Mouse (Mus musculus) forebrain, postnatal 0 days (tissue): Measurements from ENCODE around the gene Cds2. TPM values are rescaled to one million over a fixed set of nuclear protein-coding genes. Genes with fewer than 3 reads are reported as not detected.
A peak's percentile ranks its signal among the peaks of the same experiment; 100 is the strongest.
"Not testable (repeated sequence)": the region's sequence is repeated elsewhere in the genome, so short reads cannot be mapped to it uniquely, and the experiment has no call there.

ENCODE experiments used
- ATAC-seq: fragments of 200-750 bp; cut with Nextera tagmentation; 2 replicates; pipeline ENCODE4 v1.8.0; 2017; ENCODE audit warnings: mild to moderate bottlenecking, moderate library complexity
- DNase-seq: peaks from one replicate; pipeline ENCODE4 v3.0.0-alpha.2; 2015
- H3K27ac ChIP-seq: fragments of 300-500 bp; sonication (generic); 2 replicates; pipeline ENCODE4 v1.5.1; 2014; ENCODE audit warnings: low read depth, mild to moderate bottlenecking, antibody characterized with exemption, low read length, moderate library complexity, mixed read lengths
- H3K27me3 ChIP-seq: fragments of 300-500 bp; sonication (generic); 2 replicates; pipeline ENCODE4 v1.6.1; 2014; ENCODE audit warnings: mild to moderate bottlenecking, low read length, mixed read lengths; ENCODE audit not compliant: insufficient read depth
- H3K36me3 ChIP-seq: fragments of 300-500 bp; sonication (generic); 2 replicates; pipeline ENCODE4 v1.6.1; 2014; ENCODE audit warnings: mild to moderate bottlenecking, moderate library complexity; ENCODE audit not compliant: insufficient read depth
- H3K4me1 ChIP-seq: fragments of 300-500 bp; sonication (generic); 2 replicates; pipeline ENCODE4 v1.6.1; 2014; ENCODE audit warnings: antibody characterized with exemption; ENCODE audit not compliant: insufficient read depth
- H3K4me2 ChIP-seq: fragments of 300-500 bp; sonication (generic); 2 replicates; pipeline ENCODE4 v1.6.1; 2014; ENCODE audit warnings: low read depth, mild to moderate bottlenecking, moderate library complexity
- H3K4me3 ChIP-seq: fragments of 300-500 bp; sonication (generic); 2 replicates; pipeline ENCODE4 v1.5.1; 2014; ENCODE audit warnings: low read depth, low read length, mixed read lengths
- H3K9ac ChIP-seq: fragments of 300-500 bp; sonication (generic); 2 replicates; pipeline ENCODE4 v1.6.1; 2014; ENCODE audit warnings: mild to moderate bottlenecking
- H3K9me3 ChIP-seq: fragments of 300-500 bp; sonication (generic); 2 replicates; pipeline ENCODE4 v1.6.1; 2016; ENCODE audit warnings: low read length
- CTCF ChIP-seq: sonication (generic); IDR thresholded peaks from 2 replicates; pipeline ENCODE4 v1.5.1; 2016; ENCODE audit warnings: antibody characterized with exemption, control low read depth, low read depth
- WGBS: fragments of 180-500 bp; shearing (Covaris S2); extraction: QIAGEN DNeasy Blood & Tissue Kit; methylation state at CpG from one replicate; pipeline ENCODE4 v1.1.7; 2014; 5-methylcytosine and 5-hydroxymethylcytosine counted together
- polyA plus RNA-seq: library from polyadenylated mRNA; unstranded; fragments of >200 nt; fragmentation: Nextera tagmentation; extraction: Ambion mirVana; gene quantifications from 2 replicates; pipeline ENCODE4 v1.2.1, GENCODE M21; 2015
- total RNA-seq: library from RNA; depleted of rRNA; stranded (reverse); fragments of >200 nt; gene quantifications from 2 replicates; pipeline ENCODE4 v1.2.3, GENCODE M21; 2014

The Cds2 gene
- total and polyA plus RNA-seq, 2 experiments from 2014 or later: 27.7 to 85.1 TPM

DNA sequence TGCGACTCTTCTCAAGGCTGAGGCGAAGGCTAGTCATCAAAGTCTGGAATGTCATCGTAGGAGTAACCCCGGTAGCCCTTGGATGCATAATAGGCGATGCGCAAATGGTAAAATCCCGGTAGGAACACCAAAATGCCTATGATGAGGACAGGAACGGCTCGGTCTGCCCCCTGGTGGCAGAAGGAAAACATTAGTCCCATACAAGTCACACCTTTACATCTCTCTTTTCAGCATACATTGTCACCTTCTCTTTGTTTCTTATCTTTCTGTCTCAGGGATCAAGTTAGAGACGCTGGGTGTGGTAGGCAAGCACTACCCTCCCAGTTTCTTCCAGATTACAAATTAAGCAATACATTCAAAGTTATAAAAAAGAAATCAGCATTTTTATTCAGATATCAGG lies 22.5 kb upstream of the Cds2 start:
- H3K9ac ChIP-seq, H3K4me2 ChIP-seq, H3K4me3 ChIP-seq, H3K27ac ChIP-seq, H3K9me3 ChIP-seq, H3K4me1 ChIP-seq, H3K36me3 ChIP-seq, H3K27me3 ChIP-seq: not testable (repeated sequence)
- peak; percentile 51; the same call in 1 of the 2 replicates for ATAC-seq
- peak; percentile 70 for DNase-seq
- WGBS: 26% methylated on average over 8 of the region's 10 CpGs
- TF ChIP-seq CTCF: peak; percentile 75

DNA sequence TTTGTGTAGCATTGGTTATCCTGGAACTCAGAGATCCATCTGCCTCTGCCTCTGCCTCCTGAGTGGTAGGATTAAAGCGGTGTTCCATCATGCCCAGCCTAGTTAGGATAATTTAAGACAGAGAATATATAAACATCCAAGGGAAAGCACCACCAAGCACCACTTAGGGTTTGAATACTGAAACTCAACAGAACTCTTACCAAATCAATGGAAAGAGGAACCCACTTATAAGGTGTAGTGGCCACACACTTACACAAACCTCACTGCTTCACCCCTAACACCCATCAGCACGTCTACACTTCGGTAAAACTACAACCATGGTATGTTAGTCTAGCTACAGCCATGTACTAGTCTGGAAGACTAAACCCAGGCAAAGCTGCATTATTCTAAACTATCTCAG lies 19.6 kb upstream of the Cds2 start:
- 0 out of 2 replicates have a peak, but pooled peaks cover 7% of the 10 kb centered on the region for H3K4me1 ChIP-seq
- peaks cover 10% of the 10 kb centered on the region; the same call in 1 of the 2 replicates for H3K36me3 ChIP-seq
- 91% methylated on average over 3 of the region's 3 CpGs for WGBS
- no peaks in the 10 kb centered on the region for H3K9me3 ChIP-seq
- no peak overlapping the region for H3K4me3 ChIP-seq
- H3K4me2 ChIP-seq: no peak overlapping the region
- H3K27ac ChIP-seq: no peak overlapping the region
- ATAC-seq: no peak
- no peak overlapping the region for H3K9ac ChIP-seq
- TF ChIP-seq CTCF: no peak
- DNase-seq: no peak
- H3K27me3 ChIP-seq: no peaks in the 10 kb centered on the region

DNA sequence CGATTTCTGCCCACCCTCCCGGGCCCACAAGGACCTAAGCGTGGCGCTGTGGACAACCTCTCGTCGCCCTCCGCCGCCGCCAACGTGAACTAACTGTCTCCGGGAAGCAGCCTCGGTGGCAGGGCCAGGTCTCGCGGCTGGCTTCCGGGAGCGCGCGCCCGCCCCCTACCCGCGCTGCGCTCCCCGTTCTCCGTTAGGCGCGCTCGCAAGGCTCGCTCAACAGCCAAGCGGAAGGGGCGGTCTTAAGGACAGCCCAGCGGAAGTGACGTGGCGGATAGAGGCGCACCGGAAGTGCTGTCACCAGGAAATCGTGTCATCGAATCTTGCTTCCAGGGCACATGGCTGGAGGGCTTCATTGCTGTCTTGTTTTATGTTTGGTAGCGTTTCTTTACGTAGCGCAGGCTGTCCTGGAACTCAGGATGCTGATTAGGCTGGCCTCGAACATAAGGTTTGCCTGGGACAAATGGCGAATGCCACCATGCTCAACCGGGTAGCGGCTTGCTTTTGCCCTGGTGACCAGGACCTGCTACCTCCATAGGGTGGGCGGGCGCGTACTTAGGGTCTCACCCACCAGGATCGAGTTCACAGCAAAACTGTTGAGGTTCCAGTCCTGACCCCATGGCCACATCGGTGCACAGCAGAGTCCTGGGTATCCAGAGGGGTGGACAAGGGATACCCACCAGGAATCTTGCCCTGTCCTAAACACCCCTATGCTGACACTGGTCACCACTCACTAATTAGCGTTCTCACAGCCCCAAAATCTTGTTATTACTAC lies 15.2 kb upstream of the Cds2 start, which contains the start of gene Tmem230:
Tmem230 (minus strand) TSS at position 269 of the 775 bp plus-strand sequence.
- peak; percentile 54 for TF ChIP-seq CTCF
- peak; percentile 94 for ATAC-seq
- DNase-seq: peak; percentile 99
- Histone ChIP-seq H3K27me3 (no peaks in the 10 kb centered on the region), H3K4me3 (peak within 1 kb of the TSS; percentile 54), H3K4me2 (peak within 1 kb of the TSS; percentile 74), H3K27ac (peak within 1 kb of the TSS; percentile 85), H3K9ac (peak within 1 kb of the TSS; percentile 64), H3K9me3 (no peaks in the 10 kb centered on the region), H3K36me3 (peaks cover 15% of the 10 kb centered on the region; the same call in 1 of the 2 replicates), H3K4me1 (peaks cover 12% of the 10 kb centered on the region)
- 9% methylated on average over 50 of the region's 50 CpGs for WGBS

DNA sequence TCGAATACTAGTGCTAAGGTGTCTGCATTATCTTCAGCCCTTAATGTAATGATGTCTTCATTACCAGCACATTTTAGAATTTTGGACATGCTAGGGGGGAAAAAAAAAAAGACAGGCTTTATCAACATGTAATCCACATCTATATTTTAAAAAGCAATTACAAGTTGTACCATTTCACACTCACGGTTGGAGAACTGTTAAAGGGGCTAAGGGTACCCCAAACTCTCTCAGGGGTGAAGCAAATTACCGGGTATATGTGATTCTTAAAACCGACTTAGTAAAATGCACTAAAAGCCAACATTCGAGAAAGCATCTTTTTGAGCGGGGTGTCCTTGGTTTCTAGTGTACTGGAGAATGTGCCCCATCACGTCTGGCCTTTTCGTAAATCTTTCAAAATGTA lies 11.0 kb upstream of the Cds2 start:
- H3K4me2 ChIP-seq: peak overlapping the region; percentile 55
- ATAC-seq (no peak), DNase-seq (no peak)
- H3K27ac ChIP-seq: no peak overlapping the region
- TF ChIP-seq CTCF: no peak
- H3K27me3 ChIP-seq: no peaks in the 10 kb centered on the region
- peaks cover 9% of the 10 kb centered on the region for H3K4me1 ChIP-seq
- H3K36me3 ChIP-seq: 0 out of 2 replicates have a peak, but pooled peaks cover 6% of the 10 kb centered on the region
- 6% methylated on average over 8 of the region's 8 CpGs for WGBS
- H3K4me3 ChIP-seq: peak overlapping the region; percentile 41
- H3K9me3 ChIP-seq: no peaks in the 10 kb centered on the region
- peak overlapping the region; percentile 53 for H3K9ac ChIP-seq

DNA sequence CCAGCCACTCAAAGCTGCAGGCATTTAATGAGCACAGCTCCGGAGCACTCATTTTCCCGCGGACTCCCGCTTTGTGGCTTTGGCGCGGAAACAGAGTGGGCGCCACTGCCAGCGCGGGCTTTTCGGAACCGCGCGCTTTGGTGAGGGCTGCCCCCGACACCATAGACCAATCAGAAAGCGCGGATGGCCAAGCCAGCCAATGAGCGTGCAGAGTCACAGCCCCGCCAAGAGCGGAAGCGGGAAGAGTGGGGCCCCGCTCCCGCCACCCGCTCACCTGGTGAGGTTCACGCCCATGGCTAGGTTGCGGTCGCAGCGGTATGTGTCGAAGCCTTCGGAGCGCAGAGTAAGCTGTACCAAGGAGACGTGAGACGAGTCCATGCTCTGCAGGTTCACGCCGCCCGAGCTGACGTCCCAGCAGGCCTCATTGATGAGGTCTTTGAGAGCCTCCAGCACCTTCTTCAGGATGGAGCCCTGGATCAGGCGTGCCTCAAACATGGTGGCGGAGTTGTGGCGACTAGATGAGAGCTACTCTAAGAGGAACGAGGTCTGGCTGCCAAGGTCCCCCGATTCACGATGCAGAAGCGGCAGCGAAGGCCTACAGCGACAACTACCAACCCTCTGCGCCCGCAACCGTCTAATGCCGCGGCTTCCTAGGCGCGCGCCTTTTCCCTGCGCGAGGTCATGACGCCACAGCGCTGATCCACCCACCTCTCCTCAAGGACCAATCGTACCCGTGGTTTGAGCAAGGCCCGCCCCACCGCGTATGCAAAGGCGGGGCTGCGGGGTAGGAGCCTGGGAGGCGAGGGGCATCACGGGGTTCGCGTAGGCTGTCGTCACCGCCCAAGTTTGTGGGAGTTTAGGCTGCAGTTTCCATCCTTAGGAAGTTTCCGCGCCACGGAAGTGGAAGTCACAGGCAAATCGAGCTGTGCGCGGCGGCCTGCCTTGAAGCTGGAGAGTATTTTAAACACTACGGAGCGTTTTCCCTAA lies 10.1 kb upstream of the Cds2 start, which contains the start of gene Pcna:
Pcna (minus strand) TSS at position 773 of the 987 bp plus-strand sequence.
- peak within 1 kb of the TSS; percentile 53 for H3K9ac ChIP-seq
- H3K4me3 ChIP-seq: peak within 1 kb of the TSS; percentile 41
- ATAC-seq (peak; percentile 99), DNase-seq (peak; percentile 98)
- H3K4me2 ChIP-seq: peak within 1 kb of the TSS; percentile 55
- TF ChIP-seq CTCF: no peak
- under 1% methylated on average over 78 of the region's 79 CpGs for WGBS
- peaks cover 5% of the 10 kb centered on the region for H3K4me1 ChIP-seq
- peak within 1 kb of the TSS; percentile 70 for H3K27ac ChIP-seq
- 0 out of 2 replicates have a peak, but pooled peaks cover 6% of the 10 kb centered on the region for H3K36me3 ChIP-seq
- no peaks in the 10 kb centered on the region for H3K9me3 ChIP-seq
- no peaks in the 10 kb centered on the region for H3K27me3 ChIP-seq

DNA sequence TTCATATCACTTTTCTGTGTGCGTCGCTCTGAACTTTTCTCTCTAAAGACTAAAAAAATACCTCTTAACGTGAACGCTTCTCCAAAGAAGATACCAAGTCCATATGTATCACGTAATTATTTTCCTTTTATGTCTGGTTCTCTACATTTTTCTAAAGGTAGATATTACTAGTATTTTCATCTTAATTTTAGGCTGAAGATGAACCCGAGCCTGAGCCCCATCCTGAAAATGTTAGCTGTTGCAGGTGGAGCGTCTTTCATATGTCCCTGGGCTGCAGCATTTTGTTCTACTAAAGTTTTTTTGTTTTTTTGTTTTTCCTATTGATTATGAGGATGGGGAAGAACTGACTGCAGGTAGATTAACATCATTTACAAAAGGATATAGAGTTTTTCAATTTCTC lies 9.3 kb upstream of the Cds2 start:
- Histone ChIP-seq H3K27ac (no peak overlapping the region), H3K4me1 (peaks cover 5% of the 10 kb centered on the region), H3K9me3 (no peaks in the 10 kb centered on the region), H3K9ac (peak overlapping the region; percentile 53), H3K4me3 (peak overlapping the region; percentile 41), H3K36me3 (0 out of 2 replicates have a peak, but pooled peaks cover 6% of the 10 kb centered on the region), H3K4me2 (peak overlapping the region; percentile 55), H3K27me3 (no peaks in the 10 kb centered on the region)
- DNase-seq (no peak), ATAC-seq (no peak)
- TF ChIP-seq CTCF: no peak
- WGBS: under 1% methylated on average over 7 of the region's 7 CpGs
